Mouse (Mus musculus): ENCODE results near the gene Cacna1c.
A peak's percentile ranks its signal among the peaks of the same experiment; 100 is the strongest.

- TF ChIP-seq CTCF (IDR thresholded peaks at IDR 0.05) (peak; percentile 85), EP300 (IDR thresholded peaks at IDR 0.05) (no peak)
Observed at GRCm38 (mm10) chr6:118646265-118647061, 549.8 kb downstream of the Cacna1c start.

Data from lung, postnatal 0 days (tissue).